Mouse (Mus musculus) hindbrain, embryonic 13.5 days (tissue): ENCODE results near the gene Ifitm3. TPM values are rescaled to one million over a fixed set of nuclear protein-coding genes. Genes with fewer than 3 reads are reported as not detected.
"Not testable (repeated sequence)": the region's sequence is repeated elsewhere in the genome, so short reads cannot be mapped to it uniquely, and the experiment has no call there.

Experiments
- ATAC-seq: fragments of 200-750 bp; cut with Nextera tagmentation; 2 replicates; pipeline ENCODE4 v1.8.0; 2017; ENCODE audit warnings: moderate TSS enrichment; ENCODE audit not compliant: low FRiP score
- H3K27ac ChIP-seq: fragments of 300-500 bp; sonication (generic); 2 replicates; pipeline ENCODE4 v1.5.1; 2015; ENCODE audit warnings: inconsistent platforms, mild to moderate bottlenecking, moderate library complexity
- H3K27me3 ChIP-seq: fragments of 300-500 bp; sonication (generic); 2 replicates; pipeline ENCODE4 v1.6.1; 2015; ENCODE audit warnings: mild to moderate bottlenecking, inconsistent platforms
- H3K36me3 ChIP-seq: fragments of 300-500 bp; sonication (generic); 2 replicates; pipeline ENCODE4 v1.6.1; 2015; ENCODE audit warnings: mild to moderate bottlenecking, inconsistent platforms
- H3K4me1 ChIP-seq: fragments of 300-500 bp; sonication (generic); replicated peaks from 2 replicates; pipeline ENCODE4 v1.6.1; 2015; ENCODE audit warnings: inconsistent platforms
- H3K4me2 ChIP-seq: fragments of 300-500 bp; sonication (generic); 2 replicates; pipeline ENCODE4 v1.6.1; 2015; ENCODE audit warnings: inconsistent platforms, mild to moderate bottlenecking, moderate library complexity
- H3K4me3 ChIP-seq: fragments of 300-500 bp; sonication (generic); 2 replicates; pipeline ENCODE4 v1.5.1; 2015; ENCODE audit warnings: mild to moderate bottlenecking, inconsistent platforms
- H3K9ac ChIP-seq: fragments of 300-500 bp; sonication (generic); 2 replicates; pipeline ENCODE4 v1.6.1; 2015; ENCODE audit warnings: mild to moderate bottlenecking, inconsistent platforms
- H3K9me3 ChIP-seq: fragments of 300-500 bp; sonication (generic); 2 replicates; pipeline ENCODE4 v1.6.1; 2016; ENCODE audit warnings: inconsistent platforms
- WGBS: fragments of 180-500 bp; shearing (Covaris S2); methylation state at CpG from one replicate; pipeline ENCODE4 v1.1.7; 2015; 5-methylcytosine and 5-hydroxymethylcytosine counted together
- polyA plus RNA-seq: library from polyadenylated mRNA; unstranded; fragments of >200 nt; fragmentation: Nextera tagmentation; extraction: Ambion mirVana; gene quantifications from 2 replicates; pipeline ENCODE4 v1.2.1, GENCODE M21; 2015

Ifitm3 gene
- polyA plus RNA-seq, 1 experiment from 2014 or later, result 29.1 TPM

DNA sequence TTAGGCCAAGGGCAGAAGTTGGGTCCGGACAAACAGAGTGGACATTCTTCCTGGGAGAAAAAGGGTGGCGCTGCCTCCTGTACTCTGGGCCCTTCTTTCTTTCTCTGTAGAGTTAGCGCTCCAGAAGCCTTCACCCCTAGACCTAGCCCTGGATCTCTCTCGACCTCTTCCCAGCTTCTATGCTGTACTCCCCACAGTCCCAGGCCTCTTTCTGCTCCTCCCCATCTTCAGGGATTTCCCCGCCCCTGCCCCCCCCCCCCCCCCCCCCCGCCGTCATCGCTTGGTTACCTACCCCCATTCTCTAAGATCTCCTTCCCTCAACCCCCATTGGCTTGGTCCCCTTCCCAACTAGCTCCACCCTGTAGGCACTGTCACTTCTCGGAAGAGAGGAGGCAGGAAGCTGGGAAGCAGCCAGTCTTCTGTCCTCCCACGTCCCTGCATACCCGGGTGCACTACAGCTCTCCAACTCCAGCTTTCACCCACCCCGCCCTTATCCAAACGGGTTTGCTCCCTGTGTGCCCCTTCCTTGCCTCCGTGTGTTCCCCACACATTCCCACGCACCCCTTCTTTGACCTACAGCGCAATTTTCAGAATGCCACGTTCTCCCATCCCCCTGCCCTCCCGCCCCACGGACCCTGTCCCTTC lies 37.1 kb upstream of the Ifitm3 start:
- ATAC-seq, result peak; percentile 89
- peak overlapping the region; percentile 69 for H3K9ac ChIP-seq
- H3K9me3 ChIP-seq, result no peaks in the 10 kb centered on the region
- peak overlapping the region; percentile 61 for H3K27ac ChIP-seq
- H3K4me1 ChIP-seq, result peaks cover 12% of the 10 kb centered on the region
- no peaks in the 10 kb centered on the region for H3K36me3 ChIP-seq
- peak overlapping the region; percentile 35 for H3K4me3 ChIP-seq
- no peaks in the 10 kb centered on the region for H3K27me3 ChIP-seq
- peak overlapping the region; percentile 76 for H3K4me2 ChIP-seq
- WGBS, result 4% methylated on average over 15 of the region's 19 CpGs

DNA sequence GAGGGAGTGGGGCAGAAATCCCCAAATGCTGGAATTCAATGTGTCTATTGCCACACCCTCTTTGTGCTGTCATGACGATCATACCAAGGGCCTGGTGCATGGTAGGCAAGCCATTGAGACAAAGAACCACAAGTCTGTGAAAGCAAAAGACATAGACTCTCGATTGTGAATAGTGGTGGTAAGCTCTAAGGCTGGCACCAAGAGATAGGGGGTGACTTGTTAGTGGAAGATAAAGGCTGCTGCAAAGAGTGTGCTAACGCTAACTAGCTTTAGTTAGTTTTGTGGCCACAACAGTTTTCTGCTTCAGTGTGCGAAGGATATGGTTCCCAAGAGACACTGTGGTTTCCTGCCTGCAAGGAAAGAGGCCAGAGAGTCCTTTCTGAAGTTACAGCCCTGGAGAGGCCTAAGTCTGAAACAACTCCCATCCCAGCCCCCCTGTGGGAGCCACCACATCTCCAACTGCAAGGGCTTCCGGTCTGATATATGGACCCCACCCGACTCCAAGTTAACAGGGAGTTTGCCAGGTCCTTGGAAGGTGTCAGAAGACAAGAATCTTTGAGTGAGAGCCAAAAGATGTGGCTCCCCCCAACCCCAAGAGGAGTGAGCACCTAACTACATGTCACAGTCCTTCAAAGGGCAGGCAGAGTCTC lies 36.5 kb upstream of the Ifitm3 start:
- Histone ChIP-seq H3K4me1 (peaks cover 12% of the 10 kb centered on the region), H3K9ac (peak overlapping the region; percentile 43; the same call in 1 of the 2 replicates), H3K9me3 (no peaks in the 10 kb centered on the region), H3K4me3 (no peak overlapping the region), H3K27me3 (no peaks in the 10 kb centered on the region), H3K36me3 (no peaks in the 10 kb centered on the region), H3K4me2 (peak overlapping the region; percentile 76), H3K27ac (peak overlapping the region; percentile 44)
- no peak for ATAC-seq
- 69% methylated on average over 6 of the region's 6 CpGs for WGBS

GRCm38 (mm10) chr7:141042539-141042938 lies 32.0 kb upstream of the Ifitm3 start:
- H3K4me2 ChIP-seq, result no peak overlapping the region
- H3K4me3 ChIP-seq, result no peak overlapping the region
- 64% methylated on average over 4 of the region's 4 CpGs for WGBS
- no peaks in the 10 kb centered on the region for H3K27me3 ChIP-seq
- no peaks in the 10 kb centered on the region for H3K9me3 ChIP-seq
- no peak overlapping the region for H3K9ac ChIP-seq
- no peak for ATAC-seq
- no peaks in the 10 kb centered on the region for H3K36me3 ChIP-seq
- H3K4me1 ChIP-seq, result peaks cover 7% of the 10 kb centered on the region
- no peak overlapping the region for H3K27ac ChIP-seq

- H3K9me3 ChIP-seq, result no peaks in the 10 kb centered on the region
- H3K9ac ChIP-seq, result no peak overlapping the region
- H3K4me1 ChIP-seq, result no peaks in the 10 kb centered on the region
- peak overlapping the region; percentile 60 for H3K27ac ChIP-seq
- H3K4me2 ChIP-seq, result no peak overlapping the region
- 31% methylated on average over 5 of the region's 5 CpGs for WGBS
- ATAC-seq, result peak; percentile 81; the same call in 1 of the 2 replicates
- H3K4me3 ChIP-seq, result no peak overlapping the region
- H3K36me3 ChIP-seq, result no peaks in the 10 kb centered on the region
- no peaks in the 10 kb centered on the region for H3K27me3 ChIP-seq
These were observed 31.1 kb upstream of the Ifitm3 start for GRCm38 (mm10) chr7:141041661-141042060.

GRCm38 (mm10) chr7:141040867-141041606 lies 30.5 kb upstream of the Ifitm3 start:
- Histone ChIP-seq H3K4me2 (0 out of 2 replicates have a peak overlapping the region, but pooled peaks have one; percentile 4), H3K9ac (no peak overlapping the region), H3K9me3 (no peaks in the 10 kb centered on the region), H3K27me3 (no peaks in the 10 kb centered on the region), H3K27ac (peak overlapping the region; percentile 62), H3K4me1 (no peaks in the 10 kb centered on the region), H3K36me3 (no peaks in the 10 kb centered on the region), H3K4me3 (no peak overlapping the region)
- WGBS, result 45% methylated on average over 6 of the region's 9 CpGs
- ATAC-seq, result no peak

- Histone ChIP-seq H3K4me1 (no peaks in the 10 kb centered on the region), H3K36me3 (no peaks in the 10 kb centered on the region), H3K9ac (no peak overlapping the region), H3K4me2 (no peak overlapping the region), H3K9me3 (no peaks in the 10 kb centered on the region), H3K4me3 (no peak overlapping the region), H3K27ac (no peak overlapping the region), H3K27me3 (no peaks in the 10 kb centered on the region)
- WGBS, result 92% methylated on average over 4 of the region's 4 CpGs
- no peak for ATAC-seq
These were observed 29.0 kb upstream of the Ifitm3 start for GRCm38 (mm10) chr7:141039386-141040107.

DNA sequence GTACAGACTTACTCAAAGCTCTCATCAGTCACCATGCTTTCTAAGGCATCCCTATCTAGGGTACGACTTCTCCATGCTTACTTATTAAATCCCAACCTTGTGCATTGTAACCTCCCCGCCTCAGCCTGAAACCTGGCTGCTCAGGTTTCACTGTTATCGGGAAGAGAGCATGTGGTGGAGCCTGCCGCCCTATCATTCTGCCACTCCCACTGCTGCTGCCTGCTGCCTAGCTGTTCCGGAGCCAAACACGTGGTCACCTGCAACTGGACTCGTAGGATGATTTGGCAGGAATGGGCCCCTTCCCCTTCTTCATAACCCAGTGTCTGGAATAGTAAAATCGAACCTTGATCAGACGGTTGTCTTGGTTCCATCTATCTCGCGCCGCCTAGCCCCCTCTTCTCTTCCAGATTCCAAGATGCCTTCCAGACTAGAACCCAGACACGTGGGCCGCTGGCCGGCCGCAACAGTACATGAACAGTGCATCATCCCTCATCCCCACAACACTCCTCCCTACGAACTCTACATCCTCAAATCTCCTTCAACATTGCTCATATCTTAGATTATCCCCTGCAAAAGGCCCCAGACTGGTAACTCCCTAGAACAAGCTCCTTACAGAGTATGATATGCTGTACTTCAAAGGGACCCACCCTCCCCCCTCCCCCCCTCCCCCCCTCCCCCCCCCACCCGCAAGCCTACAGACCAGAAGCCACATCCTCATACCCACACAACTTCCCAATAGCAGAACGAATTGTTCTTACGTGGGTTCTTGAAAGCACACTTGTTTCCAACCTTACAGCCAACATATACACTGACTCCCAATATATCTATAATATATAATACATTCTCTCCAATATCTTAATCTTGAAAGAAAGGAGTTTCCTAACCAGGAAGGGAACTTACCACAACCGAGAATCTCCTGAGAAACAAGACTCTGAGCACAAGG lies 27.8 kb upstream of the Ifitm3 start:
- H3K4me3 ChIP-seq, result no peak overlapping the region
- H3K4me1 ChIP-seq, result no peaks in the 10 kb centered on the region
- no peak for ATAC-seq
- no peaks in the 10 kb centered on the region for H3K9me3 ChIP-seq
- 86% methylated on average over 20 of the region's 21 CpGs for WGBS
- no peak overlapping the region for H3K27ac ChIP-seq
- H3K27me3 ChIP-seq, result no peaks in the 10 kb centered on the region
- H3K4me2 ChIP-seq, result no peak overlapping the region
- H3K9ac ChIP-seq, result no peak overlapping the region
- H3K36me3 ChIP-seq, result no peaks in the 10 kb centered on the region

DNA sequence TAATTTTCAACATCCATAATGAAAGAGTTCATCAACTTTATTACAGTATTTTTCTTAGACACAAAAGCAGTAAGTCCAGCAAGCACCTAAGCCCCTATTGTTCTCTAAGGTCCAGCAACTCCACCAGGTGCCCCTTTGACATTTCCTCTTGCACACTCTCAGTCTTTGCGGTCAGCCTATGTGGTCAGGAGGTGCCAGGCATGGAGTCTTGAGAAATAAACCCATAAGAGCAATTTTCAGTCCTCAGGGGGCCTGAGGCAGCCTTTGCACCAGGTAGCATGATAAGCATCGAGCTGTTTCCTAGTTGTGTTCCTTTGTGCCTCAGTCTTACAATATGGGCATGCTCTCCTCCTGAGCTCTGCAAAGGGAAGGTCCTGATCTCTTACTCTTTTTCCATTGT lies 26.1 kb upstream of the Ifitm3 start:
- H3K4me3 ChIP-seq, H3K27me3 ChIP-seq, H3K9me3 ChIP-seq, H3K4me1 ChIP-seq, ATAC-seq, H3K27ac ChIP-seq, H3K36me3 ChIP-seq, H3K9ac ChIP-seq, H3K4me2 ChIP-seq: not testable (repeated sequence)
- WGBS, result 89% methylated on average over 1 of the region's 2 CpGs

GRCm38 (mm10) chr7:141032458-141033167 lies 22.0 kb upstream of the Ifitm3 start:
- 85% methylated on average over 9 of the region's 9 CpGs for WGBS
- ATAC-seq, result no peak
- H3K4me2 ChIP-seq, result no peak overlapping the region
- H3K27ac ChIP-seq, result no peak overlapping the region
- no peaks in the 10 kb centered on the region for H3K27me3 ChIP-seq
- no peaks in the 10 kb centered on the region for H3K4me1 ChIP-seq
- no peak overlapping the region for H3K9ac ChIP-seq
- H3K36me3 ChIP-seq, result no peaks in the 10 kb centered on the region
- no peaks in the 10 kb centered on the region for H3K9me3 ChIP-seq
- H3K4me3 ChIP-seq, result no peak overlapping the region

DNA sequence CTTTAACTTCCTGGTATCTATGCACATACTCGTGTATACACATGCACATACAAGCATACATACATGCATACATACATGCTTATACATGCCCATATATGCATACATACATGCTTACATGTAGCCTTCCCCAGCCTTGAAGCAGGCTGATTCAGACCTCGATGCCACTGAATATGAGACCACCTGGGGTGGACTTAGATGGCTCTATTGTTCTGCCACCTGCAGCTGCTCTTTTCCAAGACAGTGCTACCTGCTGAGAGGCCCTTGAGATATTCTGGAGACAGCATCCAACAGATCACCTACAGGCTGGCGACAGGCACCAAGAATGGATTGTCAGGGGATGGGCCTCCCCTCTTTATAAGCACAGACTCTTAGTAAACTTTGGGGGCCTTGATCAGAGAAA lies 19.8 kb upstream of the Ifitm3 start:
- Histone ChIP-seq H3K9me3 (no peaks in the 10 kb centered on the region), H3K4me1 (peaks cover 11% of the 10 kb centered on the region; the same call in 1 of the 2 replicates), H3K9ac (no peak overlapping the region), H3K27me3 (no peaks in the 10 kb centered on the region), H3K27ac (no peak overlapping the region), H3K4me3 (no peak overlapping the region), H3K36me3 (no peaks in the 10 kb centered on the region), H3K4me2 (no peak overlapping the region)
- no peak for ATAC-seq
- 47% methylated on average over 3 of the region's 3 CpGs for WGBS

DNA sequence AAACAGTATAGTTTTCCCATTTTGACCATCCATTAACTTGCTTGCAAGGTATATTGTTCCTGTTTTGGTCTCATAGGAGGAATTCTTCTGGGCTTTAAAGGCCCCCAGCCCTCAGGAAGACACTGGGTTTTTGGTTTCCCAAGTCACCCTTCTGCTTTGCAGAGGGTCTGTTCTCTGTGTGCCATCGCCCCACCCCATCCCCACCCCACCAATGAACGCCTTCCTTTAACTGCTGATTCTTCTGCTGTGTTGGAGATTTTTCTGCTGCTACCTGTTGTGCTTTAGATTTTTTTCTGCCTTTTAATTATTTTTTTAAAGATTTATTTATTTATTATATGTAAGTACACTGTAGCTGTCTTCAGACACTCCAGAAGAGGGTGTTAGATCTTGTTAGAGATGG lies 18.3 kb upstream of the Ifitm3 start, which contains the start of gene Gm17387:
Gene Gm17387, plus strand, starts transcription at position 301 of the 400 bp plus-strand sequence.
- no peak within 1 kb of the TSS for H3K27ac ChIP-seq
- H3K27me3 ChIP-seq, result no peaks in the 10 kb centered on the region
- no peak for ATAC-seq
- no peaks in the 10 kb centered on the region for H3K36me3 ChIP-seq
- peaks cover 13% of the 10 kb centered on the region; the same call in 1 of the 2 replicates for H3K4me1 ChIP-seq
- H3K9ac ChIP-seq, result no peak within 1 kb of the TSS
- WGBS, result 96% methylated on average over 2 of the region's 2 CpGs
- no peak within 1 kb of the TSS for H3K4me3 ChIP-seq
- no peaks in the 10 kb centered on the region for H3K9me3 ChIP-seq
- no peak within 1 kb of the TSS for H3K4me2 ChIP-seq
